Mouse (Mus musculus) cerebellum, adult 11 months (tissue): ENCODE data around the gene Atp2b2.

ENCODE experiments used
- DNase-seq: peaks from one replicate; pipeline ENCODE4 v3.0.0; 2022

Gene Atp2b2

DNA sequence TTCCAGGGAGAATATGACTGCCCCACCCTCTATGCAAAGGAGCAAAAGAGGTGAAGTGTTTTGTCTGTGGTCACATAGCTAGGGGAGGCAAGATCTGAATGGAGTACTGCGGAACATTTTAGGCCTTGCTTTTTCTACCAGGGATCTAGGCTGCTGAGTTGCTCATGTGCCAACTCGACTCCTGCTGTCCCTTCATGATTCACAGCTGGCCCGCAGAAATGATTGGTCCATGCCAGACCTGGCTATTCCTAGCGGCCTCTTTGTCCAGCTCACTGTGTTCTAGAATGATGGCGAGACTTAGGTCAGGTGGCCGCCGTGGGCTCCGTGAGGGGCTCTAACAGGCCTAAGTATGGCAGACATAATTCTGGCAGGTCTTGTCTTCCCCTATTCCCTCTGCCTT lies 103.0 kb downstream of the Atp2b2 start:
- no peak for DNase-seq

DNA sequence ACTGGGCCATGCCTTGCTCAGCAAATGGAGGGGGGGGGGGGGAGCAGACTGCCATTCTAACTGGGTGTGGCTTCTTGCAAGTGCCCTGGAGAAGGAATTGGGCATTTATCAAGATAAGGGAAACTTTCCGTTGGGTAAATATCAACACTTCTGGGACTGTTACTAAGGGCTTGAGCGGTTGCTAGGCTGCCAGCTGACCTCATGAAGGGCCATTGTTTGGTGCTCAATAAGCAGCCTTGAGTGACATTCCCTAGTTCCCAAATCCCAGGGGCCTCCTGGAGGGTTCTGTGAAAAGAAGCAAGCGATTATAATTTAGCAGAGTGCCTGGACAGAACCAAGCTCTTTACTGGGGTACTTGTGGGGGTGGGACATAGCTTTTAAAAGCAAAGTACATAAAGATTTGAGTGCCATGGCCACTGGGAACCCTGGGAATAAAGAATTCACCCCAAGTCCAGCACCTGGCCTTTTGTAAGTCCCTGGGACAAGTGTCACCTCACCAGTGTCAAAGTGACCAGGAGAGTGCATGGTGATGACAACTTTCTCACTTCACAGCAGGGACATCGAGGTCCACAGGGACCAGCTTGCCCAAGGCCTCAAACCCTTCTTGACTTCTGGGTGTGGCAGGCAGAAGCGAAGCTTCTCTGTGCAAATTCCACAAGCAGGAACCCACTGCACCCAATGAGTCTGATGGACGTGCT lies 105.5 kb downstream of the Atp2b2 start:
- DNase-seq, result no peak

DNA sequence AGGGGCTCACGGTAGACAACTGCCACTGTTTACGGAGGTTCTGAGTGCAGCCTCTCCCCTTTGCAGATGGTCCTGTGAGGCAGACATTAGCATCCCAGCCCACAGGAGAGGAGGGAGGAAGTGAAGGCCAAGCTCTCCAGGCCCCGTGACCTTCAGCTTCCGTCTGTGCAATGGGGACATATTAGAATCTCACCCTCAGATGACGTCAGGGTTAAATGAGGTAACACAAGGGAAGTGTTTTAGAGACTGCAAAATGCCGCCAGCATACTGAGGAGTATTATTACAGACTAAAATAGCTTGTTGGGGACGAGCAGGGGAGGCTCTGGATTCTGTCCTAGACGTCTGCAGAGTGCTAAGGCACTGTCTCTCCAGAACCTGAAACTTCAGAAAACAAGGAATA lies 106.3 kb downstream of the Atp2b2 start:
- DNase-seq, result no peak

DNA sequence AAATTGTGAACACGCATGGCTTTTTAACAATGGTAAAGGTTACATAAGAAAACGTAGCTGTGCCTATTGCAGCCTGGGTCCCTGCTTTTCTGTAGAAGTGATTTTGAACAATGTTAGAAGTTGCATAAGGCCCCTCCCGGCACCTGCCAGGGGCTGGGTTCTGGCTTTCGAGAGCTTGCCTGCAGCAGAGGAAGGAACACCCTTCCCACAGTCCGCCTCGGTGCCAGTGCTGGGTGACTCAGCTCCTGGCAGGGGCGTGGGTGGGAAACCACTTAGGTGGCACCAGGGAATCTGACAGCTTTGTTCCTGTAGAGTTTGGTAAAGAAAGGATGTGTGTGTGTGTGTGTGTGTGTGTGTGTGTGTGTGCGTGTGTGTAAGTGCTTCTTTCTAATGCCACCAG lies 107.7 kb downstream of the Atp2b2 start:
- no peak for DNase-seq

DNA sequence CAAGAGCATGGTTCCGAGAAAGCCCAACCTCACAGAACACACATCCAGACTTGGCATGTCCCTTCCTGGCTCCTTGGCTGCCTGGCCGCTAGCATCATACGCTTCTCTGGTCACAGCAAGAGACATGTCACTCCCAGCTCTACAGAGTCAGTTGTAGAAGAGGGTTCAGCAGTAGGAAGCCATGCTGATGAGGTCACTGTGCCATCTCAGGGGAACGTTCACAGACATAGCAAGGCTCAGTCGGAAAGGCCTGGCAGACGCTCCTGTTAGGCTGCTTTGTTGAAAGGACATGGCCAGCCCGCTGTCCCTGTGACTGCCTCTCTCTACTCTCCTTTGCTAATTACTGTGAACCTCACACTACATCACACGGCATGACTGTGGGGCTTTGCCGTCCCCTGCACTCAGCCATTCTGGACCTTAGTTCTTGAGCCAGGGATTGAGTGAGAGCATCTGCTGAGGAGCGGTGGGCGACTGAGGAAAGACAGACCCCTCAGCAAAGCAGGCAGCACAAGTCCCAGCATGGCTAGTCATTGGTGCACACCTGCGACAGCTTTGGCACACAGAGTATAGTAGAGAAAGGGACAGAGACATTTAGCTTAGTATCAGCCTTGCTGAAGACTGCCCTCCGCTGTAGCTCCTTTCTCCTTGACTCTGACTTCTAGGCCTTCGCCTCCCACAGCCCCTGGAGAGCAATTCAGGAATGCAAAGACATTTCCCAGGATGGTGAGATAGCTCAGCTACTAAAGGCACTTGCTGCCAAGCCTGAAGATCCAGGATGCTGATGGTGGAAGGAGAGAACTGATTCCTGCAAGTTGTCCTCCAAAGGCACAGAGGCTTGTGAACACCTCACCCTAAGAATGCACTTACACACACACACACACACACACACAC lies 108.9 kb downstream of the Atp2b2 start:
- DNase-seq, result peak; percentile 73

DNA sequence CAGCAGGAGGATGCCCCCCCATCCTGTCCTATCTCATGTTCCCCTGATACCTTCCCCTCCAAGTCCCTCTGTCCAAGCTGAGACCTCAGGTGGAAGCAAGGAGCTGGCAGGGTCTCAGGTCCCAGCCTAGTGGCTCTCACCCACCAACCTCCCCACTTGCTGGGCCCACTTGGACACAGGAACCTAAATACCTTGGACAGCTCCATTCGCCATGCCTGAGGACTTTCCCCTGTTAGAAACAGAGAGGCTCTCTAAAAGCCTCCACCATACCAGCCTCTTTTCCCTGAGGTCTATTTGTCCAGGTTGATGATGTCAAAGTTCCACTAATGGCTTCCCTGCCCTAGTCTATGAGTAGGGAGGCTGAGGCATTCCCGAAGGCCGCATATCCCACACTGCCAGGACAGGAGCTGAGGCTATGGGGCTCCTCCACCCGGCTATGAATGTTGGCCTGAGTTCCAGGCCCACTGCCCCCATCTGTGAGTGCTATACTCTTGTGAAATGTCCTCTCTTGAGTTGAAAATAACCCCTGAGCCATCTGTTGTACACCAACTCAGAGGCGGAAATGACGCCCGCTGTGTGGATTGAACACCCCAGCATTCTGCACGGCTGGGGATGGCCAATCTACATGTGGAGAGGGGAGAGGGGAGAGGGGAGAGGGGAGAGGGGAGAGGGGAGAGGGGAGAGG lies 113.1 kb downstream of the Atp2b2 start:
- DNase-seq, result no peak

DNA sequence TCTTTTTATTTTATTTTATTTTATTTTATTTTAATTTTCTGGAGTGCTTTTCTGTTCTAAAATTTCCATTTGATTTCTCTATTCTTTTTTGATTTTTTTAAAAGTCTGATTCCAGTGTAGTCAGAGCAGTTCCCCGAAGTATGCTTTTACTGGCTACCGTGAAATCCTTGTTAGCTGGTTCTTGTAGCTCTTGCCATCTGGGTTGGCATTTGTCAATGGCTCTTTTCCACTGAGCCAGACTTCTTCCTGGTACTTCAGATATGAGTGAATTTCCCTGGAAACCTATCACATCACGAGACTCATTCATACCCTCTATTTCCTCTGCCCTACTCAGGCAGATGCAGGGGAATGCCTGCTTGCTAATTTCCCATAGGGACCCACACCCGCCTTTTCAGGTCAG lies 119.2 kb downstream of the Atp2b2 start:
- DNase-seq, result no peak

DNA sequence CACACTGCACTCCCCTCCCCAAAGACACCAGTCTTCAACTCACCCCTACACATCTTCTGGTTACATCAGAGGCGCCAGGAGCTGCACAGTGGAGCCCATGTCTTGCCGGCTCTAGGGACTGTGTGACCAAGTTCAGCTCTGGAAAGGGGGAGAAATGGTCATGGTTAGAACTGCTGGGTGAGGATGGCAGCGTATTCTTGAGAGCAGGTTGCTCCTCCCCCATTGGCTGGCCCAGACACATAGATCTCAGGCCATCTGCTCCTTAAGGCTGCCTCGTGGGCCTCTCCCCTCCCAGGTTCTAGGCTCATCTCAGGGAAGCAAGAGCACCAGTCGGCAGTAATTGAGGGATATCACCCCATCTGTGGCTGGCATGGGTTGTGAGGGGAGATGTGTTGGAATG lies 121.9 kb downstream of the Atp2b2 start:
- no peak for DNase-seq

DNA sequence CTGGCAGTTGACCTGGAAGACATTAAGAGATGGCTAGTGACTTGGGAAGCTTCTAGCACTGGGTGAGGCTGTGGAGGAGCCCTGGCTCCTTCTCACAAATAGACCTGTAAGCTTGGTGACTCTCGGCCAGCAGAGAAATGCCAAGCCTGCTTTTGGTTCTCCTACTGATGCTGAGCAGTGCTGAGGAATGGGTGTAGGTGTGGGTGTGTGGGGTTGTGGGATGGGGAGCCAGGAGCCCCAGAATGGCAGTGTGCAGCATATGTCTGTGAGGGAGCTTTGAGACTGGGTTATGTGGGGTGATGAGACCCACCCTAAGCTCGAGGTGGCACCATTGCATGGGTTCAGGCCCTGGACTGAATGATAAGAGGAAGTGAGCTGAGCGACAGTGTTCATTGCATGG lies 129.7 kb downstream of the Atp2b2 start:
- DNase-seq, result no peak

DNA sequence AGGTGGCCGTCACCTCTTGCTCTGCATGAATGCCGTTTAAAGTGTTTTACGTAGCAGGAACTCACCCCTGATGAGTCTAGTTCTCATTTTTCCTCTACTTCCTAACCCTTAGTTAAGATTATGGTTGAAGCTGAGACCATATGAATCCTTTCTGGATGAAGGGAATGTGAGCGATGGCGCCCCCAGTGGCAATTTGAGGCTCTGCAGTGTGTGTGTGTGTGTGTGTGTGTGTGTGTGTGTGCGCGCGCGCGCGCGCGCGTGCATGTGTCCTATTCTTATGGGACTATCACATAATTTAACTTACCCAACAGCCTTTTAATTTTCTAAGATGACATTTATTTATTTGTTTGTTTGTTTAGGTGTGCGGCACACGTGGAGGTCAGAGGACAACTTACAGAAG lies 131.3 kb downstream of the Atp2b2 start:
- no peak for DNase-seq

DNA sequence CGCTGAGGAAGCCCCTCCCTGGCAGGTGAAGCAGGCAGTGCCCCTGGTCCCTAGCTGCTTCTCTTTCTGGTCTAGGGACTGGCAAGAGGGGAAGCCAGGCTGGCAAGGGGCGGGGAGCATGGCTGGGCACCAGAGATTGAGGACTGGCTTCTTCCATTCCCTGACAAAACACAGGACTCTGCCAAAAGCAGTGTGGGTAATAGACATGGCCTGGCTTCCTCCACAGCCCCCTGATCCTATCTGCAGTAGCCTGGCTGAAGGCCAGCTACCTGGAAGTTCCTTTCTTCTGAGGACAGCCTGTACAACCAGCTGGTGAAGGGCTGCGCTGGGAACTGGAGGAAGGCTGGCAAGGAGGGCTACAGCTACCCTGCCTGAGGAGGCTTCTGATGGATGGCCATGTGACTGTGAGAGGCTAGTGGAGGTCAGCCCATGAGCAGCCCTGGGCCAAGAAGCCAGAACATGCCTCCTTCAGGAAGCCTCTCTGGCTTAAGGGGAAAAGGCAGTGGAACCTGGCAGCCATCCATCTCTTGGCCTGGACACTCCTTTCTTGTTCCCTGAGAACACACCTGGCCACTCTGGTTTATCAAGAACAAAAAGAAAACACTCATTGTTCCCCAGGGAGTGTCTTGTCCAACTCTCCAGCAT lies 131.9 kb downstream of the Atp2b2 start:
- no peak for DNase-seq

DNA sequence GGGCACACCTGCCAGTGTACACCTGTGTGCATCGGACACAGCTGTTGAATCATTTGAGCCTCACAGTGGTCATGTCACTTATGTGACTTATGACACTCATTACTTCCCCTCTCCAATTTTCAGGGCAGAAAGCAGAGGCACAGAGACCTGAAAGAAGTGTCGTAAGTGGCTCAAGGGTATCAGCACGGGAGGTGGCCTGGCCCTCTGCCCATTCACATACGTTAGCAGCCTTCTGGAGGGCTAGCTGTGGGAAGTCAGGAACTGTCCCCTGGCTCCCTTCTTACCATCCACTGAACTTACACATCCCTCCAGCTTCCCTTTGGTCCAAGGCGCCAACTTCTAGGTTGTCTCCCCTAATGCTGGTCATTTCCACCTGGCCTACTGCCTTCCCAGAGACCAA lies 132.6 kb downstream of the Atp2b2 start:
- no peak for DNase-seq

DNA sequence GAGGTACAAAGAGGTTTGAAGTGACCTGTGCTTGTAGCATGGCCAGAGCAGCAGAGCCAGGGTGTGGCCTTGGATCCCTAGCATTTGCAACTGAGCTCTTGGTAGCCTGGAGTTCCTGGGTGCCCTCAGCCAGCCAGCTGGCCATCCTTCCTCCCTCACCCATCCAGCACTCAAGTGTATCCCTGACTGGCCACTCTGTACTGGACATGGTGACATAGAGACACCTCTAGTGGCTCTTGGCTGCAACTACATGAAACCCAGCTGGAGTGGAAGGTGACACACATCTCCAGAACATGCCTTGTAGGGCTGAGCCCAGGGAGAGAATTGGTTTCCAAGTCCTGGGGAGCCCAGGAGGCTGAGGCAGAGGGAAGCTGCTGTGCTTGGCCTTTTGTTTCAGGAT lies 134.3 kb downstream of the Atp2b2 start:
- peak; percentile 63 for DNase-seq

DNA sequence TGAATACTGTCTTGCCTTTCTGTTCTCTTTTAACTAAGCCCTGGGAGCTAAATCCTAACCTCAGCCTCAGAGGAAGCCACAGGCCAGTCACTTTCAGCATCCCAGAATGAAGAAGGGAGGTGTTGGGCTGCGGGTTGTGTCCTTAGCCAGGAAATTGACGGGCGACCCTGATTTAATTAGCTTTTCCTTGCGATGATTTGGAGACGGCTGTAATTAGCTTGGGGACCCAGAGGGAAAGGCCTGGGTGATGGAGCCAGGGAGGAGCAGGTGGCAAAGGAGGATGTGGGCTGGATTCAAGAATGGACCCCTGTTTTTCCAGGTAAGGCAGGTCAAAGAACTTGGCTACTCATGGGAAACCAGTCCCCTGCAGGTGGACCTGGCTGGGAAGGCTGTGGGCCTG lies 138.0 kb downstream of the Atp2b2 start:
- DNase-seq, result no peak

DNA sequence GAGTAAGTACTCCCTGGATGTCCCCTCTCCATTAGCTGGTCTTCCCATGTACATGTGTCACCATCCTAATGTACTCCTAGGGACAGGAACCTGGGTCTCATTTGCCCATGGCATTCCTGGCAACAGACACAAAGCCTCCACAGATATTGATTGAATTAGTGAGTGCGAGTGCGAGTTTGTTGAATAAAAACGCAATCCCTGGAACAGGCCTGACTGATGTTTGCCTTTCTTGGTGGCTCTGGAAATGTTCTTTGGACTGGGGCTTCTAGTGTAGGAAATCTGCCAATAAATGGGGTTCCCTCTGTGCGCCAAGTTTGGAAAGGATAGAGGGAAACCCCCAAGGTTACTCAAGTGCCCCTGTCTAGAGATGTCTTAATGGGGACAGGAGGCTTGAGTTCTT lies 146.4 kb downstream of the Atp2b2 start:
- DNase-seq, result no peak

DNA sequence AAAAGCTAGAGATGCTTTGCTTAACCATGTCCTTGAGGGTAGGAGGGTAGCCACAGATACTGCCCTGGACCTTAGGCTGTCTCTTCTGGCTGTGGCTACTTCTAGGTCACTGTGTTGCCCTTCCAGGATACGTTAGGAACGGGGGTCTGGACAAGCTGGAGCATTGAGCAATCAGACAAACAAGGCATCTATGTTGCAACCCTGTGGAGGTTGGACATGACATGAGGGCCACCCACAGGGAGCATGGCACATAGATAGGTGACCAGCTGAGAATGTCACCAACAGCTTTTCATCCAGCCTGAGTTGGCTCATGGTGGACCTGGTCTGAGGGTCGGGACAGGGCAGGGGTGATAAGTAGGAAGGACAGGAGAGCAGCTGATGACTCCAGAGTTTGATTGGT lies 148.4 kb downstream of the Atp2b2 start:
- DNase-seq, result no peak

DNA sequence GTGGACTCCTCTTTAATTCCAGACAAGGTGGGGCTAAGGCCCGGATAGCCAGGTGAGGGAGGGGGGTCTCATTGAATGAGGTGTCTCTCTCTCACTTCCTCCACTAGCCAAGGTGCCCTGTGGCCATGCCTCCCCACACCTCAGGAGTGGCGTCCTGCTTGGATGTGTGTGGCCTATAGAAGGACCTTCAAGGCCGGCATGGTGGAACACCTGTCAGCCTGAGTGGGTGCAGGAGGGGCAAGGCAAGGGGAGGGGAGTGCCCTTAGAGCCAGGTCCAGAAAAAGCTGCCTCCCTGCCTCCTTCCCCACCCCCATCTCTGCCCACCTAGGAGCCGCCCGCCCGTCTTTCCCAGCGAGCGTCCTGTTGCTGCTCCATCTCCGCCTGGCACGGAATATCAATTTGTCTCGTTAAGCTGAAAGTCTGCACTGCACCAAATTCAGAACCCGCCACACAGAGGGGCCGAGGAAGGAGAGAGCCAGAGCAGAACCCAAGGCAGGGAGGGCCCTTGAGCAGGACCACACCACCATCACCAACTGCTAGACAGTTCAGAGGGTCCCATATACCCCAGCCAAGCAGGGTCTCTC lies 150.2 kb downstream of the Atp2b2 start:
- no peak for DNase-seq

DNA sequence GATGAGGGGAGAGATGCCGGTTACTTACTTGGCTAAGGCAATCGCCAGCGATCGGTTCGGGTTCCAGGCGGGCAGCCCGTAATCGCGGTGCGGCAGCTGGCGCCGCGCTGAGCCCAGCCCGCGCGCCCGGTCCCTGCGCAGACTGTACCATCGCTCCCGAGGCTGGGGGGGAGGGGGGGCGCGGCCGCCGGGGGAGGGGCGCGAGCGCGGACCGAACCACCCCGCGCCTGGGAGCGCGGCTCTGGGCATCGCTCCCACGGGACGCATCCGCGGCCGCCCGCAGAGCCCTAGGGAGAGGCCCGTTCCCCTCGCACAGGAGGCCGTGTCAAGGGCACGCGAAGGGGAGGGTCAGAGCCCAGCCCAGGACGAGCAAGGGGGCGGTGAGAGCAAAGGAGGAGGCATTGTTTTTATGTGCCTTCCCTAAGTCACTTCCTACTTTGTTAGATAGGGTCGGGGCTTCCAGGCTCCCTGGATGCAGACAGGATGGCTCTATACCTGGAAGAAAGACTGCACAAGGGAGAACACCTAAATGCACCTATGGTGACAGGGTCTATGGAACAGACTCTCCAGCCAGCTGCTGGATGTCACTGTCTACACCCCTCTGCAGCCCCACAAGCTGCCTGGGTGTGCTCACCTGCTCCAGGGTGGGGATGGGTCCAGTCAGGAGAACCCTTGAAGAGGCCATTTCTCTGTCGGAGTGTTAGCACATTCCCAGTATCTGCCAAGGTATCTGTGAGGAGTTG lies 151.0 kb downstream of the Atp2b2 start:
- peak; percentile 67 for DNase-seq

DNA sequence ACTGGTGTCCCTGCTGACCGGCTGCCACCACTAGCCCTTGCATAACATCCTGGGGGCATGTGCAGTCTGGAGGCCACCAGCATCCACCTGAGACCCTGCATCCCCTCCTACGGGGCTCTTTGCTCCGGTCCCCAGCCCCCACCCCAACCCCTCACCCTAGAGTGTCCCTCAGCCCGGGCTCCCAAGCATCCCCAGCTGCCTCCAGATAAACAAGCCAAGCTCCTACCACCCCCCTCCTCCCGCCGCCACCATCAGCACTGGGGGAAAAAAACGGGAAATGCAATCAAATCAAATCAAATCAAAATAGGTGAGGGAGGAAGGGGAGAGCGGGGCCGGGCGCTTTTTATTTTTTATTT lies 151.6 kb downstream of the Atp2b2 start:
- DNase-seq, result no peak

DNA sequence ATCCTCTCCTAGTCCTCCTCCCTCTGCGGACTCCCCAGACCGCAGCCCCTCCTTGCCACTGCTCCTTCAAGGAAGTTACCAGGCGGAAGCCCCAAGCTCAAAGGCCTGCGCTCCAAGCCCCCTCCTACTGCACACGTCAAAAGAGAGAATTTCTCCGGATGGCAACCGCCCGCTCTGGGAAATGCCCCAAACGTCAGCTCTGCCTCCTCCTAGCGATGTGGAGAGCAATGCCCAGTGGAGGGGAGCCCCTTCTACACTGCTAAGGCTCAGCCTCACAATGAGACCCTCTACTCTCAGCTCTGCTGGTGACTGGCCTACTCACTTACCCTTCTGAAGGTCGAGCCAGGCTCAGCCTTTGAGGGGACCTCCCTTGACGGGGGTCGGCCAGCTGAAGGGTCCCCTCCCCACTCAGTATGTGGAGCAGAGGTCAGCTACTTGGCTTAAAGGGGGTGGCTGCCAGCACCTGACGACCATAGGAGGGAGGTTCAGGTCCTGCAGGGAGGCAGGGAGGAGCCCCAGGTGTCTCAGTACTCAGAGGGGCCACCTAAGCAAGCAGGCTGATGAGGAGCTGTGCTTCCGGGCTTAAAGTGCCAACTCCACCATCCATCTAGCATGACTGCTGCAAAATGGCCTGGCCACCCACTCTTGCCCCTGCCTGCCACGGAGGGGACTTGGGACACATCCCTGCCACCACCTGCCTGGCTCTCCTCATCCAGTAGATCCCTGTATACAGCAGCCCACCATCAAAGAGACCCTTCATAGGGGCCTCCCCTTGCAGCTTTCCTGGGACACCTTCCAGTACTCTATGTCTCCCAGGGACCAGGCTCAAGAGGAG lies 152.2 kb downstream of the Atp2b2 start:
- DNase-seq, result peak; percentile 48

DNA sequence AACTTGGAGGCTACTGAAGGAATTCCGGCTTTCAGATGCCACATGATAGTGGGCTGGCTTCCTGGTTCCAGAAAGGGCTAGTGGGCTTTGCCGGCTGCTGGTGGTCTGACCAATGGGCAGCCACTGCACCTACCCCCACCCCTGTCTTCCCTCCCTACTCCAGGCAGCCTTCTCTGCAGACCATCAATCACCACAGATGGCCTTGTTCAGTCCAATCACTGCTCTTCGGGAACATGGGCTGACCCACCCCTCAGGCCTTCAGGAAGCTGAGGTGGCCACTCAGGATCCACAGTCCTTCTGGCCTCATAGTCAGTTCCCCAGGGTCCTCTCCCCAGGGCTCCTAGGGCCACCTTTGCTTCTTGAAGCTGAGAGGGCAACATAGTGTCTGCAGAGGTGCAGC lies 153.2 kb downstream of the Atp2b2 start:
- no peak for DNase-seq
